Mouse (Mus musculus) erythroblast, embryonic 14.5 days (primary cell): ENCODE data around the gene Gm20489. TPM values are rescaled to one million over a fixed set of nuclear protein-coding genes. Genes with fewer than 3 reads are reported as not detected.
A peak's percentile ranks its signal among the peaks of the same experiment; 100 is the strongest.

Experiments
- H3K27me3 ChIP-seq: 2 replicates; pipeline ENCODE4 v1.6.1; 2012; ENCODE audit warnings: inconsistent platforms; ENCODE audit not compliant: control insufficient read depth
- H3K36me3 ChIP-seq: 2 replicates; pipeline ENCODE4 v1.6.1; 2012; ENCODE audit warnings: mild to moderate bottlenecking, inconsistent platforms; ENCODE audit not compliant: control insufficient read depth
- H3K4me1 ChIP-seq: 2 replicates; pipeline ENCODE4 v1.6.1; 2012; ENCODE audit warnings: inconsistent platforms; ENCODE audit not compliant: control insufficient read depth
- H3K4me3 ChIP-seq: replicated peaks from 2 replicates; pipeline ENCODE3; 2012; ENCODE audit warnings: moderate library complexity, mild to moderate bottlenecking, inconsistent platforms
- H3K9me3 ChIP-seq: 2 replicates; pipeline ENCODE4 v1.6.1; 2012; ENCODE audit warnings: low read length, inconsistent platforms, mixed read lengths; ENCODE audit not compliant: control insufficient read depth
- GATA1 ChIP-seq: IDR thresholded peaks from 2 replicates; pipeline ENCODE4 v1.6.1; 2012; ENCODE audit warnings: low read length, inconsistent platforms, mixed read lengths
- TAL1 ChIP-seq: IDR thresholded peaks from 3 replicates; pipeline ENCODE4 v1.6.1; 2012; ENCODE audit warnings: low read length, inconsistent platforms, mixed read lengths
- polyA plus RNA-seq: library from polyadenylated mRNA; stranded (reverse); fragments of >175 nt; gene quantifications from 2 replicates; pipeline ENCODE4 v1.2.3, GENCODE M21; 2012

Gm20489 gene
- polyA plus RNA-seq, 1 experiment = not detected

DNA sequence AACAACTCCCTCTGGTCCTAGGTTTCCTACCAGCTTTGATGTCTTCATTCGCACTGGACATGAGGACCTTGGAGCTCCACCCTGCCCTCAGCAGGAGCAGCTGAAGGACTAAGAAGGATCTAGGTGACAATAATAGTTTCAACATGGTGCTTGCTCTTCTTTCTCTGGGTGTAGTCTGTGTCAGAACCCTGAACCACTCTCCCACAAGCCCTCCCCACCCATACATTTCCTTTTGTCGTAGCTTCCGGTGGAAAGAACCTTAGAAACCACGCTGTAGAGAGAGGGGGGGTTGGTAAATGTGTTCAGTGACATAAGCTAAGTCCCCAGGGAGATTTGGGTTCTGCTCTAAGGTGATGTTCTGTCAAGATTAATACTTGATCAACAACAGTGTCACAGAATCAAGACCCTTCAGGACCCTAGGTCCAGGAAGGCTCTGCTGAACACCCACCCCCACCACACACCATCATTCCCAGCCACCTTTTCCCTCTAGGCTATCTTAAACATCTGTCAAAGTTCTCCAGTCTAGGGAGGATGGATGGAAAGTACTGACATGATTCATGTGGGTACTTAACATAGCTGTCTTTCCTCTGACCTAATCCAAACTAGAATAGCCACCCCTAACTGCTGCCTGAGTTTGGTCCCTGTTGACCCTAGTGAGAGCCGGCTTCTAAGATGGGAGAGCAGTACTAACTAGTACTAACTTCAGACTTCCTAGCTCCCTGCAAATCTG lies 633 bp downstream of the Gm20489 start, which contains the start of gene Il2rg:
Il2rg (minus strand) TSS at position 231 of the 730 bp plus-strand sequence.
- peak within 1 kb of the TSS; percentile 9 for H3K4me3 ChIP-seq

DNA sequence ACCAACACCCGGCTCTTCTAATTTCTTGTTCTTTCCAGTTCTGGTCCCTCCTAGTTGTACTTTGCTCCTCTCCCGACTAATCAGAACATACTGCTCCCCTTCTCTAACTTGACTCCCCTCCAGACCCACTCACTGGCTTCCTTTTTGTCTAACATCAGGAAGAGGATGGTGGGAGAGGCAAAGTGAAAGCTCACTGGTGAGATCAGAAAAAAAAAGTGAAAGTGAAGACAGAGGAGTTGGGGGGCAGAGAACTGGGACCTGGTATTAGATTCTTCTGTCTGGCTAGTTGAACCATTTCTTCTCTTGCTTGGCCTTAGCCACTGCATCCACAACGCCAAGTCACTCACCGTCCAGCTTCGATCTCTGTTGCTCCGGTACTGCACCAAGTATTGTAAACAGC lies 2.2 kb downstream of the Gm20489 start:
- TF ChIP-seq GATA1 (no peak), TAL1 (no peak)
- Histone ChIP-seq H3K36me3 (no peaks in the 10 kb centered on the region), H3K4me1 (peaks cover 9% of the 10 kb centered on the region), H3K9me3 (no peaks in the 10 kb centered on the region), H3K4me3 (no peak overlapping the region), H3K27me3 (peaks cover 9% of the 10 kb centered on the region)

More for the DNA sequence above, 633 bp downstream of the Gm20489 start, which contains the start of gene Il2rg:
- H3K27me3 ChIP-seq = peaks cover 9% of the 10 kb centered on the region
- TF ChIP-seq GATA1 (no peak), TAL1 (no peak)
- no peaks in the 10 kb centered on the region for H3K36me3 ChIP-seq
- no peaks in the 10 kb centered on the region for H3K9me3 ChIP-seq
- peaks cover 14% of the 10 kb centered on the region for H3K4me1 ChIP-seq

DNA sequence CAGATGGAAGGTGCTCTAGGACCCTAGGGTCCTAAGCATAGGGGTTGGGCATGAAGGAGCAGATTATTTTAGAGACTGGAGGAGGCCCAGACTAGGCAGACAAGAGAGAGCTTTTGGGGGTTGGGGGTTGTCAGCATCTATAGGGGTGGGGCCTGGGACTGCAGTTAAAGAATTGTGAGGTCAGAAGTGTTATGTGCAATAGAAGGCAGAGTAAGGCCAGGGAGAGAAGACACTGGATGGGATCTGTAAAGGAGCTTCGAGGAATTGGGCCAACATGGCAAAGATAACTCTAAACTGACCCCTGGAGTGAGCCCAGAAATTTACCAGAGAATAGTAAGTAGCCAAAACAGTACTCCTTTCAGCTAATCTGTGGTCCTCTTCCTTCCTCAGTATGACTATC lies 4.9 kb downstream of the Gm20489 start, which contains the start of gene Gm614:
Gm614 (minus strand) TSS at position 101 of the 400 bp plus-strand sequence.
- peaks cover 15% of the 10 kb centered on the region for H3K4me1 ChIP-seq
- no peak within 1 kb of the TSS for H3K4me3 ChIP-seq
- TF ChIP-seq GATA1 (no peak), TAL1 (no peak)
- H3K27me3 ChIP-seq = peaks cover 9% of the 10 kb centered on the region
- H3K9me3 ChIP-seq = no peaks in the 10 kb centered on the region
- peaks cover 14% of the 10 kb centered on the region for H3K36me3 ChIP-seq

DNA sequence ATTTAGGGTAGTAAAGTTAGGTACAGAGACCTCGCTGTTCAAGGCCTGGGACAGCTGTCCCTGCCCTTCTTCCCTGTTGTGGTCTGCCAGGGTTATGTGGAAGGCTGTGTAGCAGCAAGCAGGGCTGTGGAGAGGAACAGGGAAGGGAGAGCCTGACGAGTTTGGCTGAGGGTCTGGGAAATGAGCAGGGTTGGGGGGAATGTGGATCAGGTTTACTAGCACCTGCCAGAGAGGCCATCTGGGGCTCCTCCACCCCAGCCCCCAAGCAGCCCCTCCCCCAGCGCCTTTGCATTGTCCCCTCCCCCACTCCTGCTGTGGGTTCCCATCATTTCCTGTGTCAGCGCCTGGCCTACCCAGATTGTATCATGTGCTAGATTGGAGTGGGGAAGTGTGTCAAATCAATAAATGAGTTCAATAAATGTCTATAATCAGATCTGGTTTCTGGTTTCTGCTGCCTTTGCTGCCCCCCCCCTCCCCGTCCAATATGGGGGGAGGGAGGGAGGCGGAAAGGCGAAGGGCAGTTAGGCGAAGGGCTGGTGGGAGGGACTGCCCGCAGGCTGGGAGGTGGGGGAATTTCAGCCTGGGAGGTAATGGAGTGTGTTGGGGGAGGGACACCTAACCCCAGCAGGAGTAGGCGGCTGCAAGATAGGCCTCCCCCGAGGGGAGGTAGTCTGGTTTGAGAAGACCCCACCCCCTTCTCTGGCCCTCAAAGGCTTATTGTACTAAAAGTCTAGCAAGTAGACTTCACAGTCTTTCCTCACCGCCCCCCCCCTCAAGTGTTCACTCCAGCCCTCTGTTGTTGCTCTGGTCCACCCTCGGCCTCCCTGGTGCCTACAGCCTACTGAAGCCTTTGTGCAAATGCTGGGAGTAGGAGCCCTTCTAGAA lies 8.1 kb downstream of the Gm20489 start:
- TF ChIP-seq GATA1 (no peak), TAL1 (no peak)
- Histone ChIP-seq H3K36me3 (peaks cover 46% of the 10 kb centered on the region), H3K4me1 (peaks cover 17% of the 10 kb centered on the region), H3K4me3 (no peak overlapping the region), H3K9me3 (peaks cover 6% of the 10 kb centered on the region; the same call in 1 of the 2 replicates), H3K27me3 (peaks cover 4% of the 10 kb centered on the region; the same call in 1 of the 2 replicates)

DNA sequence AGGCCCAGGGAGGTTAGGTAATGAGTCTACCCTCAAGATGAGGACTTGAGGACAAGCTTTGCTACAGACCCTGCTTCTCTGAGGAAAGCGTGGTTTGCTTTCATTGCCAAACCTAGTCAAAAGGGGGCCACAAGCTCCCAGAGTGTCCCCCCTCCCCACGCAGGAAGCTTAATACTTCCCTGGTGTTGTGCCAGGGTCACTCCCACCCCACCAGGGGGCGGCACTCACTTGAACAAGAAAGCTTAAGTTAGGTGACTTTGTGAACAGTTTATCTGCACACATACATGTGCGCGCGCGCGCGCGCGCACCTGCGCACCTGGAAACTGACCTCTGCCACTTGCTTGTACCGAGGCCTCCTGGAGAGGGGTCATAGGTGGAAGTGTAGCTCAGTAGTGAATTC lies 12.2 kb downstream of the Gm20489 start:
- TF ChIP-seq GATA1 = no peak
- no peak for TF ChIP-seq TAL1
- Histone ChIP-seq H3K27me3 (peaks cover 6% of the 10 kb centered on the region; the same call in 1 of the 2 replicates), H3K4me3 (peak overlapping the region; percentile 76), H3K36me3 (peaks cover 48% of the 10 kb centered on the region), H3K4me1 (peaks cover 21% of the 10 kb centered on the region), H3K9me3 (peaks cover 15% of the 10 kb centered on the region)

DNA sequence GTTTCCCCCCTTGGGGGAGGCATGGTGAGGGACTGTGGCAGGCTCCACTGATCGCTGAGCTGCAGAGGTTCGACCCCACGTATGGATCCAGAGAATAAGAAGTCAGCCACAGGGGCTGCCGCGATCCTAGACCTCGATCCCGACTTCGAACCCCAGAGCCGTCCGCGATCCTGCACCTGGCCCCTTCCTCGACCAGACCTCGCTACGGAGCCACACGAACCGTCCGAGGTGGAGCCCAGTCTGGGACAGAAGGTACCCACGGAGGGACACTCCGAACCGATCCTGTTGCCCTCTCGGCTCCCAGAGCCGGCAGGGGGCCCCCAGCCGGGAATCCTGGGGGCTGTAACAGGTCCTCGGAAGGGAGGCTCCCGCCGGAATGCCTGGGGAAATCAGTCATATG lies 14.1 kb downstream of the Gm20489 start:
- peaks cover 15% of the 10 kb centered on the region for H3K4me1 ChIP-seq

DNA sequence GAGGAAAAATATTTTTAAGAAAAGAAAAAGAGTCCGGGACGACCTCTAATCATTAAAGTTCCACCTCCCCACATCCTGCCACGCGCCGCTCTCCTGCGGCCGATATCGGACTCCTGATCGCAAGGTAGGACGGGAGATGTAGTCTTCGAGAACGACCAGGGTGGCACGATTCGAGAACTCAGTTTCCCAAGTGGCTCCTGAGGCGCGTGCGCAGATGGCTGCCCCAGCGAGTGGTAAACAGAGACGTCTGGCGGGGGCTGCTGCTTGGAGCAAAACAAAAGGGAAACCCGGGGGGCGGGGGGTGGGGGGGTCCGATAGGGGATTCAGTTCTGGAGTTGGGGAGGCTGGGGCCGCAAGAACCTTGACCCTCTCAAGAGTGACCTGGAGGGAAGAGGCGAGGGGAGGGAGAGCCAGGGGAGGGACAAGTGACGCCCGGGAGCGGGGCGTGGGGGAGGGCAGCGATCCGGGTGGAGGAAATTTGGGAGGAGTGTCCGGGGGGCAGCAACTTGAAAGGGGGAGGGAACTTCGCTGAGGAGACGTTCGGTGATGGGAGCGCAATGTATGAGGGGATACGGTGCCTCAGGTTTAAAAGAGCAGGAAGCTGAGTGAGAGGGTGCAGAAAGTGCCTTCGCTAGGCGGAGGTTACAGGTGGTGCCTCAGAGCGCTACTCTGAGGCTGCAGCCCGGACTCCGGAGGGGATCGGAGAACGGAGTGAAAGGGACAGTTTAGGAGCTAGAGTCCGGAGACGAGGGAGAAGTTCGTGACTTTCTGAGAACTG lies 14.7 kb downstream of the Gm20489 start, which contains the start of gene Foxo4:
Foxo4 (plus strand) TSS at position 577 of the 778 bp plus-strand sequence.
- peak within 1 kb of the TSS; percentile 76 for H3K4me3 ChIP-seq
- H3K36me3 ChIP-seq = peaks cover 37% of the 10 kb centered on the region
- peaks cover 6% of the 10 kb centered on the region; the same call in 1 of the 2 replicates for H3K27me3 ChIP-seq
- TF ChIP-seq TAL1 = no peak
- peak; percentile 77 for TF ChIP-seq GATA1
- peaks cover 15% of the 10 kb centered on the region for H3K4me1 ChIP-seq
- H3K9me3 ChIP-seq = peaks cover 15% of the 10 kb centered on the region

More for the DNA sequence above, 14.1 kb downstream of the Gm20489 start:
- Histone ChIP-seq H3K9me3 (peaks cover 15% of the 10 kb centered on the region), H3K36me3 (peaks cover 43% of the 10 kb centered on the region), H3K27me3 (peaks cover 6% of the 10 kb centered on the region; the same call in 1 of the 2 replicates), H3K4me3 (peak overlapping the region; percentile 76)
- no peak for TF ChIP-seq TAL1
- TF ChIP-seq GATA1 = no peak

DNA sequence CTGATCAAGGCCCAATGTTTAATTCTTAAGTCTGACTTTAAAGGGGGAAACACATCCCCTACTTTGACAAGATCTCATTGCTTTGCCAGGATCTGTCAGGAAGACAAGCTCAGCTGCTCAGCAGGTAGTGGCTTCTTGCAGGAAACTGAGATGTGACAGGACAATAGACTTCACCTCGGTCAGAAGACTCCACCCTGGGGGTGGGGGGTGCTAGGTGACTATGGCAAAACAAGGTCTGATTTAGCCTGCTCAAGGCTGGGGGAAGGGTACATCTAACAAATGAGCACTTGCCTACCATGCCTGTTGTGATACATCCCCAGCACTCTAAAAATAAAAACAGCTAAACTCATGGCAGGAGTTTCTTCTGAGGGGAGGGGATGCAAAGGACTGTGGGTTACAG lies 23.8 kb downstream of the Gm20489 start:
- TF ChIP-seq TAL1 = no peak
- TF ChIP-seq GATA1 = no peak
- Histone ChIP-seq H3K4me1 (no peaks in the 10 kb centered on the region), H3K27me3 (peaks cover 14% of the 10 kb centered on the region; the same call in 1 of the 2 replicates), H3K9me3 (no peaks in the 10 kb centered on the region), H3K4me3 (no peak overlapping the region), H3K36me3 (no peaks in the 10 kb centered on the region)
